ENCODE assay signal across 15 mouse cellular contexts in the genomic region with DNA sequence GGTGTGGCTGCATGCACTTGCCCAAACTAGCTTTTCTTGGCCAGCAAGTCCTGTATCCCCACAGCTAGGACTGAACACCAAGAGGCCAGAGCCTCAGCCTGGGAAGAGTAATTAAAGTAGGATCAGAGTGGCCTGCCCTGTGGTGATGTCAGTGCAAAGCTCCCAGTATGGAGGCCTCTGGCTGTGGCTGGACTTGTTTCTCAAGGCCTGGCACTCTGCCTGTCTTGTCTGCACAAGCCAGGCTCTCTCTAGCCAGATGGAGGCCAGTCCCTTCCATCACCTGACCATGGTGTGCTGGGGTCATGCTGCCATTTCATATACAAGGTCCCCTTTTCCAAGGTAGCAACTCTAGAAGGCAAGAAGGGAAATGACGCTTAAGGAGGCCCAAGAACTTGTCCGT. TPM values are rescaled to one million over a fixed set of nuclear protein-coding genes. Genes with fewer than 3 reads are reported as not detected.
DNase-seq lines count a peak whose midpoint lies in the region; TF ChIP-seq lines count a peak whose summit lies in the region.
"Had no signal": no experiment of that assay in that cellular context is flagged by ENCODE, and none has a peak within 500 bp of the region (broad histone marks: within the 10 kb centered on the region; RNA-seq: fewer than 3 reads in every experiment).

No protein-coding gene starts in this region.

- no peak overlapping the region for H3K4me3 ChIP-seq in gastrocnemius, adult 2 months
- H3K4me3 ChIP-seq: liver, embryonic 13.5 days; midbrain, embryonic 10.5 days had no signal

- no peak for TF ChIP-seq CTCF in gastrocnemius, adult 2 months (IDR thresholded peaks at IDR 0.05)

- intact Hi-C loops in gastrocnemius, adult 2 months (cut with DNase I): no loop called here

- peak; percentile 19 for DNase-seq in gastrocnemius, adult 2 months
- no peak for DNase-seq in gastrocnemius, postnatal 25 days
- peak; percentile 23 for DNase-seq in urinary bladder, adult 2 months (ENCODE audit: low spot score)
- DNase-seq in urinary bladder, postnatal 4 days (ENCODE audit: low spot score in 2 of 2): no peak
- peak; percentile 77 to 82 for DNase-seq in cerebellum, postnatal 10 days
- no peak for DNase-seq in embryo, embryonic 10.5 days (ENCODE audit: low spot score)
- no peak for DNase-seq in heart, adult 11 months
- DNase-seq: heart, adult 18-20 months; layer of hippocampus, adult 9-11 months; liver, embryonic 13.5 days; lung, postnatal 14 days; thymus, adult 2 months had no signal

- no peak overlapping the region for H3K27ac ChIP-seq in gastrocnemius, adult 2 months
- H3K27ac ChIP-seq: liver, embryonic 13.5 days; midbrain, embryonic 10.5 days had no signal

RNA-seq across cellular contexts. Expression of a gene that starts 51.0 kb away (rescaled TPM):
- not detected for total RNA-seq in gastrocnemius, adult 2 months (2021)
- total RNA-seq in gastrocnemius, postnatal 25 days (2021): not detected
- 2.7 and 3.9 TPM in 2 replicates for polyA plus RNA-seq in urinary bladder, adult 2 months (2012; rRNA removed)
- total RNA-seq: ES-E14 had no signal
- polyA plus RNA-seq: C2C12 had no signal

Comparison
In these comparisons a context has a peak if more than half of its experiments do, and no peak if none do; other contexts are left out.
1. DNase-seq: peak in gastrocnemius, adult 2 months (single experiment), urinary bladder, adult 2 months (single experiment) and cerebellum, postnatal 10 days (2 of 2); none in gastrocnemius, postnatal 25 days (single experiment), urinary bladder, postnatal 4 days (0 of 2), embryo, embryonic 10.5 days (single experiment) and heart, adult 11 months (single experiment).